Mouse (Mus musculus) spleen, embryonic (tissue): ENCODE data around the gene Doc2a.

Source experiments
- CTCF ChIA-PET: fragments of 350-600 bp; sonication (Branson Sonifier 250); formaldehyde crosslinking; loops from one replicate; lab custom pipeline; 2022; lab: Charles Lee

Gene Doc2a

GRCm38 (mm10) chr7:126847116-126847420 lies at the start of gene Doc2a:
Gene Doc2a (plus strand): TSS chr7:126847416.
- CTCF ChIA-PET: no interaction called here

- CTCF ChIA-PET: interaction anchor here (0.6 to 1.3 kb wide), 3 partner anchors 12 to 47 kb away, joined by 3 to 5 read pairs (median 4); no protein-coding TSS in a partner anchor
Measured at GRCm38 (mm10) chr7:126798127-126799049, 48.8 kb upstream of the Doc2a start.

- CTCF ChIA-PET: interaction anchor here (0.6 kb wide), 1 partner anchor 43 kb away, joined by 4 read pairs; no protein-coding TSS in a partner anchor
Measured at GRCm38 (mm10) chr7:126799050-126799467, 48.2 kb upstream of the Doc2a start.

- CTCF ChIA-PET: interaction anchor here (0.5 kb wide), 1 partner anchor 33 kb away, joined by 3 read pairs; no protein-coding TSS in a partner anchor
Measured at GRCm38 (mm10) chr7:126799468-126800268, 47.5 kb upstream of the Doc2a start.

- CTCF ChIA-PET: interaction anchor here (0.5 kb wide), 1 partner anchor 33 kb away, joined by 3 read pairs; no protein-coding TSS in a partner anchor
Measured at GRCm38 (mm10) chr7:126800269-126801056, 46.8 kb upstream of the Doc2a start.

GRCm38 (mm10) chr7:126801057-126801422 lies 46.2 kb upstream of the Doc2a start:
- CTCF ChIA-PET: no interaction called here

- CTCF ChIA-PET: no interaction called here
Measured at GRCm38 (mm10) chr7:126802134-126802889, 44.9 kb upstream of the Doc2a start.

- CTCF ChIA-PET: no interaction called here
Measured at GRCm38 (mm10) chr7:126803181-126803580, 44.0 kb upstream of the Doc2a start.

- CTCF ChIA-PET: no interaction called here
Measured at GRCm38 (mm10) chr7:126803751-126804150, 43.5 kb upstream of the Doc2a start.

GRCm38 (mm10) chr7:126806956-126807355 lies 40.3 kb upstream of the Doc2a start:
- CTCF ChIA-PET: no interaction called here

GRCm38 (mm10) chr7:126807405-126807804 lies 39.8 kb upstream of the Doc2a start:
- CTCF ChIA-PET: no interaction called here

- CTCF ChIA-PET: no interaction called here
Measured at GRCm38 (mm10) chr7:126808703-126809455, 38.3 kb upstream of the Doc2a start.

GRCm38 (mm10) chr7:126809723-126810369 lies 37.4 kb upstream of the Doc2a start:
- CTCF ChIA-PET: interaction anchor here (1.0 kb wide), 1 partner anchor 12 kb away, joined by 3 read pairs; the partner anchor contains the start of gene Fam57b

GRCm38 (mm10) chr7:126815726-126816222 lies 31.4 kb upstream of the Doc2a start:
- CTCF ChIA-PET: no interaction called here

GRCm38 (mm10) chr7:126816494-126816893 lies 30.7 kb upstream of the Doc2a start:
- CTCF ChIA-PET: no interaction called here

GRCm38 (mm10) chr7:126817595-126817994 lies 29.6 kb upstream of the Doc2a start:
- CTCF ChIA-PET: no interaction called here

- CTCF ChIA-PET: no interaction called here
Measured at GRCm38 (mm10) chr7:126818818-126819217, 28.4 kb upstream of the Doc2a start.

- CTCF ChIA-PET: no interaction called here
Measured at GRCm38 (mm10) chr7:126821835-126822511, 25.2 kb upstream of the Doc2a start.
